In genomic region chr7:134892972-134893371, GRCm38 (mm10) we compare ENCODE assay signal across 9 mouse cellular contexts. TPM values are rescaled to one million over a fixed set of nuclear protein-coding genes. Genes with fewer than 3 reads are reported as not detected.
DNase-seq lines count a peak whose midpoint lies in the region; ATAC-seq and TF ChIP-seq lines count a peak whose summit lies in the region.
"Had no signal": no experiment of that assay in that cellular context is flagged by ENCODE, and none has a peak within 500 bp of the region (broad histone marks: within the 10 kb centered on the region; RNA-seq: fewer than 3 reads in every experiment).

No protein-coding gene starts in this region.

- peak; percentile 77 for TF ChIP-seq CTCF in layer of hippocampus, adult 2 months (conservative IDR thresholded peaks at IDR 0.05)

- no peak overlapping the region for H3K27ac ChIP-seq in layer of hippocampus, adult 2 months

- DNase-seq in adrenal gland, postnatal 14 days: peak; percentile 66
- no peak for DNase-seq in adrenal gland, postnatal 25 days
- DNase-seq in layer of hippocampus, adult 2 months (ENCODE audit: low spot score in 2 of 2): peak in 1 of 2 experiments; percentile 16
- DNase-seq in layer of hippocampus, adult 8-10 months (ENCODE audit: low spot score in 2 of 2): no peak
- peak; percentile 45 for DNase-seq in brain, adult 2 months (ENCODE audit: low read depth, low spot score)
- DNase-seq in frontal cortex, postnatal 14 days (ENCODE audit: low spot score in 2 of 2): no peak
- no peak for DNase-seq in neural tube, embryonic 10.5 days (ENCODE audit: extremely low spot score, low spot score)

- H3K4me3 ChIP-seq in layer of hippocampus, adult 2 months: no peak overlapping the region
- H3K4me3 ChIP-seq: myocyte had no signal

- ATAC-seq in megakaryocyte progenitor cell, adult 5-6 weeks (replicated peaks; ENCODE audit: poor library complexity): peak; percentile 78

RNA-seq across cellular contexts. Expression of gene Fam196a, which starts 45.3 kb away (rescaled TPM):
- 3.0 TPM in 2 replicates for total RNA-seq in adrenal gland, postnatal 14 days (2021)
- 2.9 and 6.0 TPM in 2 replicates for total RNA-seq in adrenal gland, postnatal 25 days (2021)
- total RNA-seq in layer of hippocampus, adult 2 months (2021): 10 to 100 TPM; 10.2 to 10.7 TPM
- 10 to 100 TPM in 3 of 4 experiments, 1 to 10 TPM in 1; 9.4 to 13.1 (median 11.7) TPM for total RNA-seq in layer of hippocampus, adult 8-10 months (2022)
- not detected in 2 replicates for total RNA-seq in megakaryocyte progenitor cell, adult 5-6 weeks (2015)
- not detected in 2 replicates for total RNA-seq in megakaryocyte progenitor cell, adult 5-6 weeks (2017)

Comparison
In these comparisons a context has a peak if more than half of its experiments do, and no peak if none do; other contexts are left out.
1. DNase-seq: peak in adrenal gland, postnatal 14 days (single experiment) and brain, adult 2 months (single experiment); none in adrenal gland, postnatal 25 days (single experiment), layer of hippocampus, adult 8-10 months (0 of 2), frontal cortex, postnatal 14 days (0 of 2) and neural tube, embryonic 10.5 days (single experiment).